Comparison of ENCODE assay signal across 8 mouse cellular contexts in genomic region chr11:106215450-106215859, GRCm38 (mm10). TPM values are rescaled to one million over a fixed set of nuclear protein-coding genes. Genes with fewer than 3 reads are reported as not detected.
DNase-seq lines count a peak whose midpoint lies in the region; ATAC-seq and TF ChIP-seq lines count a peak whose summit lies in the region.

No protein-coding gene starts in this region.

- no peaks in the 10 kb centered on the region for H3K27me3 ChIP-seq in neural tube, embryonic 11.5 days (ENCODE audit: control insufficient read depth, insufficient read depth, low read length)
- no peaks in the 10 kb centered on the region for H3K27me3 ChIP-seq in limb, embryonic 14.5 days (ENCODE audit: control insufficient read depth, insufficient read depth, low read length)
- no peaks in the 10 kb centered on the region for H3K27me3 ChIP-seq in stomach, embryonic 15.5 days (replicated peaks)

- no peak for DNase-seq in neural tube, embryonic 11.5 days (ENCODE audit: low spot score)
- no peak for DNase-seq in neural tube, embryonic 10.5 days (ENCODE audit: extremely low spot score, low spot score)
- DNase-seq in limb, embryonic 14.5 days (ENCODE audit: low spot score): no peak
- DNase-seq in layer of hippocampus, postnatal 14 days (ENCODE audit: low spot score in 2 of 2): no peak
- no peak for DNase-seq in ovary, postnatal 10 days (ENCODE audit: low spot score)
- DNase-seq in gastrocnemius, postnatal 4 days (ENCODE audit: low spot score in 2 of 2): no peak

- H3K4me1 ChIP-seq in neural tube, embryonic 11.5 days (ENCODE audit: control insufficient read depth, insufficient read depth, low read length): peaks cover 14% of the 10 kb centered on the region
- peaks cover 21% of the 10 kb centered on the region for H3K4me1 ChIP-seq in limb, embryonic 14.5 days (ENCODE audit: control insufficient read depth, insufficient read depth, low read length)
- H3K4me1 ChIP-seq in stomach, embryonic 15.5 days: peaks cover 16% of the 10 kb centered on the region

- no peak overlapping the region for H3K27ac ChIP-seq in neural tube, embryonic 11.5 days (ENCODE audit: low read depth, low read length)
- no peak overlapping the region for H3K27ac ChIP-seq in limb, embryonic 14.5 days (replicated peaks; ENCODE audit: low read depth, low read length)
- H3K27ac ChIP-seq in stomach, embryonic 15.5 days: peak overlapping the region; percentile 98

- TF ChIP-seq POLR2A in limb, embryonic 14.5 days (IDR thresholded peaks at IDR 0.05; ENCODE audit: borderline replicate concordance, extremely low read depth, insufficient read depth, insufficient read length): no peak

- peaks cover 5% of the 10 kb centered on the region; the same call in 1 of the 2 replicates for H3K36me3 ChIP-seq in neural tube, embryonic 11.5 days (ENCODE audit: control insufficient read depth, insufficient read depth, low read length)
- peaks cover 25% of the 10 kb centered on the region for H3K36me3 ChIP-seq in limb, embryonic 14.5 days (ENCODE audit: control insufficient read depth, insufficient read depth, low read length)
- H3K36me3 ChIP-seq in stomach, embryonic 15.5 days: peaks cover 12% of the 10 kb centered on the region

- WGBS in neural tube, embryonic 11.5 days: 35% methylated on average over 7 of the region's 7 CpGs
- 27% methylated on average over 7 of the region's 7 CpGs for WGBS in limb, embryonic 14.5 days
- 26% methylated on average over 7 of the region's 7 CpGs for WGBS in stomach, embryonic 15.5 days

- no peaks in the 10 kb centered on the region for H3K9me3 ChIP-seq in neural tube, embryonic 11.5 days (ENCODE audit: control insufficient read depth, low read length)
- H3K9me3 ChIP-seq in limb, embryonic 14.5 days (ENCODE audit: control insufficient read depth, low read length): no peaks in the 10 kb centered on the region
- H3K9me3 ChIP-seq in stomach, embryonic 15.5 days: no peaks in the 10 kb centered on the region

- no peak for ATAC-seq in neural tube, embryonic 11.5 days (ENCODE audit: insufficient read depth, low FRiP score, low TSS enrichment)
- 0 out of 2 replicates have a peak, but pooled peaks have one; percentile 25 for ATAC-seq in erythroblast, adult 5-6 weeks (replicated peaks; ENCODE audit: low FRiP score, poor library complexity, severe bottlenecking)
- ATAC-seq in limb, embryonic 14.5 days (ENCODE audit: low FRiP score, low read depth): no peak
- no peak for ATAC-seq in stomach, embryonic 15.5 days (ENCODE audit: insufficient read depth, low FRiP score, low read depth)

- H3K4me3 ChIP-seq in neural tube, embryonic 11.5 days (ENCODE audit: low read depth, low read length): peak overlapping the region; percentile 87
- H3K4me3 ChIP-seq in limb, embryonic 14.5 days (replicated peaks; ENCODE audit: low read length): peak overlapping the region; percentile 76
- peak overlapping the region; percentile 96 for H3K4me3 ChIP-seq in stomach, embryonic 15.5 days (replicated peaks)

- H3K9ac ChIP-seq in neural tube, embryonic 11.5 days (ENCODE audit: low read length): peak overlapping the region; percentile 94
- peak overlapping the region; percentile 91 for H3K9ac ChIP-seq in limb, embryonic 14.5 days (ENCODE audit: low read depth, low read length, severe bottlenecking)
- peak overlapping the region; percentile 65; the same call in 1 of the 2 replicates for H3K9ac ChIP-seq in stomach, embryonic 15.5 days

- peak overlapping the region; percentile 72 for H3K4me2 ChIP-seq in neural tube, embryonic 11.5 days (ENCODE audit: low read depth)
- H3K4me2 ChIP-seq in limb, embryonic 14.5 days (replicated peaks; ENCODE audit: low read depth, low read length, severe bottlenecking): peak overlapping the region; percentile 55
- peak overlapping the region; percentile 57 for H3K4me2 ChIP-seq in stomach, embryonic 15.5 days

RNA-seq across cellular contexts. Expression of gene Ccdc47, which starts 0.7 kb away (rescaled TPM):
- 63.1 and 73.4 TPM in 2 replicates for polyA plus RNA-seq in neural tube, embryonic 11.5 days (2014; fragmentation: Nextera tagmentation; extraction: Ambion mirVana)
- 11.5 and 15.2 TPM in 2 replicates for total RNA-seq in erythroblast, adult 5-6 weeks (2015; ENCODE audit: low replicate concordance)
- total RNA-seq in erythroblast, adult 5-6 weeks (2017; ENCODE audit: low replicate concordance): 38.8 and 57.4 TPM in 2 replicates
- 43.6 and 48.8 TPM in 2 replicates for polyA plus RNA-seq in limb, embryonic 14.5 days (2012; rRNA removed)
- polyA plus RNA-seq in limb, embryonic 14.5 days (2014; fragmentation: Nextera tagmentation; extraction: Ambion mirVana): 63.7 and 66.1 TPM in 2 replicates
- polyA plus RNA-seq in stomach, embryonic 15.5 days (2015; fragmentation: Nextera tagmentation; extraction: Ambion mirVana): 92.1 and 95.0 TPM in 2 replicates
- 10 to 100 TPM; 94.8 to 96.3 TPM for total RNA-seq in layer of hippocampus, postnatal 14 days (2021)
- 10 to 100 TPM; 72.7 to 74.6 TPM for total RNA-seq in gastrocnemius, postnatal 4 days (2021)

RNA-seq across cellular contexts. Expression of gene Ddx42, which starts 1.3 kb away (rescaled TPM):
- 102 and 106 TPM in 2 replicates for polyA plus RNA-seq in neural tube, embryonic 11.5 days (2014; fragmentation: Nextera tagmentation; extraction: Ambion mirVana)
- total RNA-seq in erythroblast, adult 5-6 weeks (2015; ENCODE audit: low replicate concordance): 13.4 and 14.6 TPM in 2 replicates
- 18.8 and 35.8 TPM in 2 replicates for total RNA-seq in erythroblast, adult 5-6 weeks (2017; ENCODE audit: low replicate concordance)
- 35.3 and 50.4 TPM in 2 replicates for polyA plus RNA-seq in limb, embryonic 14.5 days (2012; rRNA removed)
- 63.9 and 73.3 TPM in 2 replicates for polyA plus RNA-seq in limb, embryonic 14.5 days (2014; fragmentation: Nextera tagmentation; extraction: Ambion mirVana)
- polyA plus RNA-seq in stomach, embryonic 15.5 days (2015; fragmentation: Nextera tagmentation; extraction: Ambion mirVana): 58.1 and 66.2 TPM in 2 replicates
- total RNA-seq in layer of hippocampus, postnatal 14 days (2021): 10 to 100 TPM; 67.4 to 67.8 TPM
- total RNA-seq in gastrocnemius, postnatal 4 days (2021): 10 to 100 TPM; 46.1 to 47.3 TPM

RNA-seq across cellular contexts. Expression of gene Strada, which starts 13.5 kb away (rescaled TPM):
- 40.6 and 43.1 TPM in 2 replicates for polyA plus RNA-seq in neural tube, embryonic 11.5 days (2014; fragmentation: Nextera tagmentation; extraction: Ambion mirVana)
- total RNA-seq in erythroblast, adult 5-6 weeks (2015; ENCODE audit: low replicate concordance): 3.8 and 11.5 TPM in 2 replicates
- total RNA-seq in erythroblast, adult 5-6 weeks (2017; ENCODE audit: low replicate concordance): 4.9 and 5.7 TPM in 2 replicates
- 46.8 and 62.2 TPM in 2 replicates for polyA plus RNA-seq in limb, embryonic 14.5 days (2012; rRNA removed)
- polyA plus RNA-seq in limb, embryonic 14.5 days (2014; fragmentation: Nextera tagmentation; extraction: Ambion mirVana): 24.0 and 28.5 TPM in 2 replicates
- polyA plus RNA-seq in stomach, embryonic 15.5 days (2015; fragmentation: Nextera tagmentation; extraction: Ambion mirVana): 16.7 and 18.6 TPM in 2 replicates
- total RNA-seq in layer of hippocampus, postnatal 14 days (2021): 10 to 100 TPM; 28.7 to 34.2 TPM
- total RNA-seq in gastrocnemius, postnatal 4 days (2021): 10 to 100 TPM; 26.4 to 32.3 TPM

RNA-seq across cellular contexts. Expression of gene Ftsj3, which starts 40.4 kb away (rescaled TPM):
- 64.5 and 66.9 TPM in 2 replicates for polyA plus RNA-seq in neural tube, embryonic 11.5 days (2014; fragmentation: Nextera tagmentation; extraction: Ambion mirVana)
- 6.0 and 7.5 TPM in 2 replicates for total RNA-seq in erythroblast, adult 5-6 weeks (2015; ENCODE audit: low replicate concordance)
- 24.0 and 29.1 TPM in 2 replicates for total RNA-seq in erythroblast, adult 5-6 weeks (2017; ENCODE audit: low replicate concordance)
- 36.4 and 43.8 TPM in 2 replicates for polyA plus RNA-seq in limb, embryonic 14.5 days (2012; rRNA removed)
- polyA plus RNA-seq in limb, embryonic 14.5 days (2014; fragmentation: Nextera tagmentation; extraction: Ambion mirVana): 54.6 and 55.8 TPM in 2 replicates
- polyA plus RNA-seq in stomach, embryonic 15.5 days (2015; fragmentation: Nextera tagmentation; extraction: Ambion mirVana): 49.7 and 56.5 TPM in 2 replicates
- 10 to 100 TPM; 31.0 to 36.6 TPM for total RNA-seq in layer of hippocampus, postnatal 14 days (2021)
- 10 to 100 TPM; 32.6 to 34.6 TPM for total RNA-seq in gastrocnemius, postnatal 4 days (2021)

RNA-seq across cellular contexts. Expression of gene Psmc5, which starts 40.5 kb away (rescaled TPM):
- polyA plus RNA-seq in neural tube, embryonic 11.5 days (2014; fragmentation: Nextera tagmentation; extraction: Ambion mirVana): 414 and 431 TPM in 2 replicates
- total RNA-seq in erythroblast, adult 5-6 weeks (2015; ENCODE audit: low replicate concordance): 11.7 and 23.8 TPM in 2 replicates
- 30.6 and 49.8 TPM in 2 replicates for total RNA-seq in erythroblast, adult 5-6 weeks (2017; ENCODE audit: low replicate concordance)
- 123 and 186 TPM in 2 replicates for polyA plus RNA-seq in limb, embryonic 14.5 days (2012; rRNA removed)
- 244 and 253 TPM in 2 replicates for polyA plus RNA-seq in limb, embryonic 14.5 days (2014; fragmentation: Nextera tagmentation; extraction: Ambion mirVana)
- 242 and 266 TPM in 2 replicates for polyA plus RNA-seq in stomach, embryonic 15.5 days (2015; fragmentation: Nextera tagmentation; extraction: Ambion mirVana)
- 100 to 1,000 TPM; 137 to 141 TPM for total RNA-seq in layer of hippocampus, postnatal 14 days (2021)
- total RNA-seq in gastrocnemius, postnatal 4 days (2021): 100 to 1,000 TPM; 123 to 146 TPM
